Mouse (Mus musculus): ENCODE data around the gene Ctnnd2. TPM values are rescaled to one million over a fixed set of nuclear protein-coding genes. Genes with fewer than 3 reads are reported as not detected.

Ctnnd2 gene
- total RNA-seq, 2 experiments from 2014 or later: 0.17 to 0.22 TPM

- no peak for DNase-seq
Measured at GRCm38 (mm10) chr15:30471280-30471966, 299.0 kb downstream of the Ctnnd2 start.

GRCm38 (mm10) chr15:30480676-30481075 lies 308.3 kb downstream of the Ctnnd2 start:
- intact Hi-C loops (cut with DNase I): no loop called here
- DNase-seq: peak; percentile 25 to 34

More at GRCm38 (mm10) chr15:30471280-30471966, 299.0 kb downstream of the Ctnnd2 start:
- intact Hi-C loops (cut with DNase I): no loop called here

- intact Hi-C loops (cut with DNase I): no loop called here
Measured at GRCm38 (mm10) chr15:30506476-30506875, 334.1 kb downstream of the Ctnnd2 start.

GRCm38 (mm10) chr15:30512467-30512866 lies 340.1 kb downstream of the Ctnnd2 start:
- intact Hi-C loops (cut with DNase I): no loop called here

More at GRCm38 (mm10) chr15:30506476-30506875, 334.1 kb downstream of the Ctnnd2 start:
- DNase-seq: no peak

DNA sequence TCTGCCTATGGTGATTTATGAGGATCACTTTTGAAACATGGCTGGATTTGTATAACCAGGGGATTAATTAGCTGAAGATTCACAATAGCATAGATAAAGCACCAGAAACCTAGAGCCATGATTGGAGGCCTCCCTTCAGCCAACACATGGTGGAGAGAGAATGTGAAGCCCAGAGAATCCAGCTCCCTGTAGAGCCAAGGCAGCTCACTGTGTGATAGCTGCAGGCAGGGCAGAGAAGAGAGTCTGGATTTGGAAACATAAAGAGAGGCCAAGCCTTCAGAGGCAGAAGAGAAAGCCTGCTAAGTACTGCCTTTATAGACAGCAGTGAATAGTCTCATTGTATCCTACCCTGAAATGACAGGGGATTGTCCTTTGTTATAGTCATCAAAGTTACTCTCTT lies 340.7 kb downstream of the Ctnnd2 start:
- DNase-seq: no peak
- intact Hi-C loops (cut with DNase I): no loop called here

More at GRCm38 (mm10) chr15:30512467-30512866, 340.1 kb downstream of the Ctnnd2 start:
- DNase-seq: no peak

DNA sequence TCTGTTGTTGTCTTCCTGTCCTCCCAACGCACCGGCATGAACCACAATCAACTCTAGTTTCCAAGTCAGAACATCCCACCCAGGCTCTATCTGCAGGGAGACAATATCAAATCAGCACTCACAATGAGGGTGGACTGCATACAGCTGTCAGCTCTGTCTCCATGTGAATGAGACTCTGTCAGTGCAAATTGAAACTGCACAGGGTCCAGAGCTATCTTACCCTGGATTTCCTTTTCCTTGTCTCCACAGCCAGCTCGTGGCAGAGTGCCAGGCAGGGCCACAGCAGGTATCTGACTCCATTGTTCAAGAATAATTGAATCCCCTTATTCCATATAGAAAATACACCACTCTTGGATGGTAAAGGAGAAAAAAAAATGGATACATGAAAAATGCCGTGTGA lies 343.0 kb downstream of the Ctnnd2 start:
- peak; percentile 3 to 4 for DNase-seq
- intact Hi-C loops (cut with DNase I): no loop called here

GRCm38 (mm10) chr15:30541459-30541858 lies 369.1 kb downstream of the Ctnnd2 start:
- intact Hi-C loops (cut with DNase I): no loop called here
- no peak for DNase-seq

GRCm38 (mm10) chr15:30548263-30548662 lies 375.9 kb downstream of the Ctnnd2 start:
- DNase-seq: no peak

DNA sequence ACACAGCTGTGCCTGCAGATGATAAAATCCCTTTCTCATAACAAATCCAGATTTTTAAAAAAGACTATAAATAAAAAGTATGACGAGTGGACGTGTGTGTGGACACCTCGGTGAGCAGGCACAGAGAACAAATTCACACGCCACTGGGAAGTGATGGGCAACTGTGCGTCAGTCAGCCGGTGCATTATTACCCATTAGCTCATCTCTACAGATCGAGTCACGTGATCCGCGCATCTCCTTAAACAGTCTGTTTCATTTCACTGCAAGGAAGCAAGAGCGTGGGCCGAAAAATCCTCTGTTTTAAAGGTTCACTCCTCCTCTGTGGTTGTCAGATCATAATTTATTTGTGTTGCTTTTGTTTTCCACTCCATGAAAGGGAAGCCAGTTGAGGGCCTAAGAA lies 378.6 kb downstream of the Ctnnd2 start:
- intact Hi-C loops (cut with DNase I): no loop called here
- no peak for DNase-seq

More at GRCm38 (mm10) chr15:30548263-30548662, 375.9 kb downstream of the Ctnnd2 start:
- intact Hi-C loops (cut with DNase I): no loop called here

DNA sequence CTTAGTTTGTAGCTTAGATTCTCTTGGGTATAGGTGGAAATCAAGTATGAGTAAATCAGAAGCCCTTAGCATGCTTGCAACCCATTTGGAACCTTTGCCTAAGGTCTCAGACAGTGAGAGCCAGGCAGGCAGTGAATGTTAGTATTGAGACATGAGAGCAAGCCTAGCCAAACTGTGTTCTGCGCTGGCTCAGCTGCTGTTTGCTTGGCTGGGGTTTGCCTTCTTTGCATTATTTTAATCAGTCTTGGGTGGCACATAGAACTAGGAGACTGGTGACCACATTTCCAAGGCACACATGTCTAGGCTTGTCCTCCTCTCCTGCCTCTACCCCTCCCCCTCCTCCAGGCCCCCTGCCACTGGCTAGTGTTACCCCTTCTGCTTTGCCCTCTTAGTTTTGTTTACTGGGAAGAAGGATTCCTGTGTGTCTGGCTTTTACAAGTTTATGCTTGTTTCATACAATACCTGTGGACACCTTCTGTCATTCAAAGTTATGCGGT lies 381.6 kb downstream of the Ctnnd2 start:
- DNase-seq: no peak
- intact Hi-C loops (cut with DNase I): no loop called here

GRCm38 (mm10) chr15:30555787-30556186 lies 383.4 kb downstream of the Ctnnd2 start:
- intact Hi-C loops (cut with DNase I): no loop called here
- no peak for DNase-seq

GRCm38 (mm10) chr15:30562375-30562774 lies 390.0 kb downstream of the Ctnnd2 start:
- intact Hi-C loops (cut with DNase I): no loop called here
- no peak for DNase-seq

- no peak for DNase-seq
- intact Hi-C loops (cut with DNase I): no loop called here
Measured at GRCm38 (mm10) chr15:30564594-30564993, 392.2 kb downstream of the Ctnnd2 start.

GRCm38 (mm10) chr15:30570254-30570800 lies 397.9 kb downstream of the Ctnnd2 start:
- DNase-seq: no peak
- intact Hi-C loops (cut with DNase I): no loop called here

DNA sequence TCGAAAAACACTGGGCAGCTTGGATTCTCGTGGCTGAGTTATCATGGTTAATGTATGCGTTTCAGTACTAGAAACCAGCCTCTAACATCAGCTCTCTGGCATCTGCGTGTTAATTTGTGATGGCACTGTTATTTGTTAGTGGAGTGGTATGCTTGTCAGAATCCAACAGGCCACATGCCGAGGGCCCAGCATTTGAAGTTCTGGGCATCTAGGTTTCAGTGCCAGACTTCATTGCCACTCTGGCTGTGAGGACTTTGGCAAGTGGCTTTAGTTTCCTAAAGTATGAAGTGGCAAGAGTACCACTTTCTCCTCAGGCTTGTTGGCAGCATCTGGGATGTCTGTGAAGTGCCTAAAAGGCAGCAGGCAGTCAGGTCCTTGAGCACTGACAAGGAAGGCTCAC lies 415.1 kb downstream of the Ctnnd2 start:
- intact Hi-C loops (cut with DNase I): no loop called here
- no peak for DNase-seq

GRCm38 (mm10) chr15:30590865-30591264 lies 418.5 kb downstream of the Ctnnd2 start:
- no peak for DNase-seq
- intact Hi-C loops (cut with DNase I): no loop called here

GRCm38 (mm10) chr15:30595507-30595906 lies 423.1 kb downstream of the Ctnnd2 start:
- no peak for DNase-seq
- intact Hi-C loops (cut with DNase I): no loop called here

GRCm38 (mm10) chr15:30610613-30611012 lies 438.2 kb downstream of the Ctnnd2 start:
- intact Hi-C loops (cut with DNase I): no loop called here
- peak in 1 of 2 experiments; percentile 2 for DNase-seq

GRCm38 (mm10) chr15:30615451-30615850 lies 443.1 kb downstream of the Ctnnd2 start:
- no peak for DNase-seq
- intact Hi-C loops (cut with DNase I): no loop called here

DNA sequence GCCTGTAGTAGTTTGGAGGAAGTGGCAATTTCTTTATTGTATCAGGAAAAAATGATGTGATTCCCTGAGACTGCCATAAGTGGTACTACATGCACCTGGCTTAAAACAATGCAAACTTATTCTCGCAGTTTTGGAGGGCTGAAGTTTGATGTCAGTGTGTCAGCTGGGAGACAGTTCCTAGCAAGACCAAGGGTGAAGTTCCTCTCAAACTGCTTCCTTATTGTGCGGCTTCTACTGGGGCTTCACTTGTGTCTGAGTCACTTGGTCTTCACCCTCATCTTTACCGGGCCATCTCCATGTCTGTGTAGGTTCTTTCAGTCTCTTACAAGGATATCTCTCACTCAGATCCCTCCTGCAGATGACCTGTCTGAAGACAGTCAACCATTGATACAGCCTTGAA lies 444.5 kb downstream of the Ctnnd2 start:
- intact Hi-C loops (cut with DNase I): no loop called here
- no peak for DNase-seq

- no peak for DNase-seq
- intact Hi-C loops (cut with DNase I): no loop called here
Measured at GRCm38 (mm10) chr15:30617932-30618331, 445.5 kb downstream of the Ctnnd2 start.

DNA sequence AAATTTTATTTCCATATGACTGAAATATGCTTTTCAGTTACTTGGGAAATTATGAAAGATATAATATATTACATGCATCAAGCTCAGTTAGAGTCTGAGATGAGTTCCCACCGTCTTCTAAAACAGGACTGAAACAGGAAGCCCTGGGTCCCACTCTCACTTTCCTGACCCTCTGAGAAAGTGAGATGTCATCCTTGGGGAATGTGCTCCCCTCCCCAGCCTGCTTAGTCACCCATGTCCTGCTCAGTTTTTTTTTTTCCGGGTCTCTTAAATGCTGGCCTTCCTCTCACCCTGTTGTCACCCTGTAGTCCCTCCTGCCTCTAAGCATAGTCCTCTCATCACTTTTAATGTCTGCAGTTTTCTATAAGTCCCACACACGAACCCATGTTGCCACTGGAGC lies 456.1 kb downstream of the Ctnnd2 start:
- intact Hi-C loops (cut with DNase I): no loop called here

More for the DNA sequence above, 456.1 kb downstream of the Ctnnd2 start:
- DNase-seq: no peak

Measured in heart, postnatal 14 days (tissue).